Mouse (Mus musculus): ENCODE data around the gene Mettl14. TPM values are rescaled to one million over a fixed set of nuclear protein-coding genes. Genes with fewer than 3 reads are reported as not detected.

Mettl14 gene
- total and polyA plus RNA-seq, 3 experiments = 8.5 to 18.8 TPM; not detected in 1

DNA sequence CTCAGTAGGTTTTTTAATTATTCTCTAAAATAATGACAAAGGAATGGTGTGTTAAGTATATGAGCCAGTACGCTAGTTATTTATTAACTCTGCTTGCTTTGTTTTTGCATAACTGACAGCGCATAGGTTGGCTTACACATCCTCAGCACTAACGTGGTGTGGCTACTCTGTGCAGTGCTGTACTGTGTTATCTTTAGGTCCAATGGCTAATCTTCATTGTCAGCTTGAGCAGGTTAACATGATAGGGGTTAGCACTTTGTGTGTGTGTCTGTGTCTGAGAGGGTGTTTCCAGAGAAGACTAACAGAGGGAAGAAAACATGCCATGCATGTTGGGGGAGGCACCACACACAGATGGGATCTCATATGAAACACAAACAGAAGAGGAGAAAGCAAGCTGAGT, 19.0 kb upstream of the Mettl14 start:
- Histone ChIP-seq H3K27ac (ENCODE audit: control insufficient read depth, low read depth, low read length) (no peak overlapping the region), H3K4me1 (ENCODE audit: control insufficient read depth in 1 of 2, insufficient read depth in 2 of 2, low read length in 2 of 2) (peaks cover 0 to 4% of the 10 kb centered on the region in 2 experiments; a peak in 1 of 4 replicates), H3K9me3 (replicated peaks; ENCODE audit: insufficient read depth, low read length) (no peaks in the 10 kb centered on the region), H3K4me3 (ENCODE audit: control insufficient read depth in 1 of 2, insufficient read depth in 1 of 2, low read depth in 2 of 2, low read length in 2 of 2) (no peak overlapping the region), H3K9ac (ENCODE audit: control insufficient read depth, low read depth, low read length, poor library complexity, severe bottlenecking) (no peak overlapping the region), H3K36me3 (ENCODE audit: control insufficient read depth in 1 of 2, insufficient read depth in 2 of 2, low read length in 2 of 2) (no peaks in the 10 kb centered on the region), H3K27me3 (ENCODE audit: control insufficient read depth in 1 of 2, insufficient read depth in 2 of 2, low read length in 2 of 2) (peaks cover 4 to 6% of the 10 kb centered on the region in 2 experiments; a peak in 3 of 4 replicates), H3K79me2 (ENCODE audit: control insufficient read depth, insufficient read depth, low read length, poor library complexity) (no peaks in the 10 kb centered on the region)
- peak; percentile 19 for DNase-seq (ENCODE audit: low read depth, low spot score)
- TF ChIP-seq ZC3H11A (IDR thresholded peaks at IDR 0.05; ENCODE audit: low read depth, low read length) (no peak), EP300 (IDR thresholded peaks at IDR 0.05; ENCODE audit: low read depth in 1 of 2, low read length in 2 of 2) (peak; percentile 19 to 46; a peak in 2 of 4 replicates), TCF12 (IDR thresholded peaks at IDR 0.05; ENCODE audit: low read depth, low read length) (peak; percentile 20; the same call in 1 of the 2 replicates), MAZ (IDR thresholded peaks at IDR 0.05; ENCODE audit: low read depth, low read length) (no peak), MYC (IDR thresholded peaks at IDR 0.05; ENCODE audit: low read depth, low read length) (no peak), GATA1 (IDR thresholded peaks at IDR 0.05; ENCODE audit: low read depth, low read length) (peak; percentile 36; the same call in 1 of the 2 replicates), JUND (IDR thresholded peaks at IDR 0.05; ENCODE audit: low read depth, low read length) (no peak), ZMIZ1 (IDR thresholded peaks at IDR 0.05; ENCODE audit: low read depth, low read length) (no peak), GABPA (IDR thresholded peaks at IDR 0.05; ENCODE audit: low read depth, low read length) (no peak), USF2 (IDR thresholded peaks at IDR 0.05; ENCODE audit: borderline replicate concordance in 1 of 2, insufficient read depth in 1 of 2, low read depth in 1 of 2, low read length in 2 of 2) (no peak), TAL1 (IDR thresholded peaks at IDR 0.05; ENCODE audit: low read length) (no peak)

DNA sequence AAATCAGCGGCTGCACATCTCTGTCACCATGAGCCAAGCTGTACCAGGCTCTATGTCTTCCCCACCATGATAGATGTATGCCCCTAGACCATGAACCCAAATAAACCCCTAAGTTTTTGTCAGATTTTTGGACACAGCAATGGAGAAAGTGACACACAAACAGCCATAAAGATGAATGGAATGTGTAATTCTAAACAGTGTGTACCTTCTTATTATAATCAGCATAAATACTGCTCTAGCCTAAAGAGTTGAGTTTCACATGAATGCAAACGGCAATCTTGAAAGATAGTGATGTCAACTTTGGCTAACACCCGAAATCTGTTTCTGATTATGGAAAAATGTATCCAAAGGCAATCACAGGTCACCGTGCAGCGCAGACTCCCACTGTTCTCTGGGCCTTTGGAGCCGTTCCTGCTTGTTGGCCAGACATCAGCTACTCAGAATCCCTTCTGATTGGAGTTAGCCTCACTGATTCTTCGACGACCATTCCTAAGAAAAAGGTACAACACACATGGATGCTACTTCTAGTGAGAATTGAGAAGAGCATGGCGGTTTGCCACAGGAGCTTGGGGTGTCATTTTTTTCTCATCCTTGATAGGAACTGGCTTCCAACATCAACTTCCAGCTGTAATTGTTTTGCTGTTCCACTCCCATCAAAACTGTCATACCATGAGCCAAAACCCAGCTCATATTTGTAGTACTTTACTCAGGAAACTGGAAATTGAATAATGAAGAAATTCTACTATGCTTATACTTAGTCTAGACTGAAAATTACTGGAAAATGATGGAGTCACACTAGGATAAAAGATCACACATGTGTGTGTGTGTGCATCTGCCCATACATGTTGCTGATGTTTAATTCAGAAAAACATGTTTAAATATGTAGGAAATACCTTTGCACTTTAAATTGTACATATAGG, 11.9 kb upstream of the Mettl14 start:
- TF ChIP-seq ETS1 (IDR thresholded peaks at IDR 0.05; ENCODE audit: low read depth, low read length) (no peak), CHD1 (IDR thresholded peaks at IDR 0.05; ENCODE audit: low read depth, low read length) (no peak), MAZ (IDR thresholded peaks at IDR 0.05; ENCODE audit: low read depth, low read length) (no peak), GATA1 (IDR thresholded peaks at IDR 0.05; ENCODE audit: low read depth, low read length) (no peak), ZNF384 (IDR thresholded peaks at IDR 0.05; ENCODE audit: low read depth, low read length) (no peak), CTCF (IDR thresholded peaks at IDR 0.05 in 2 of 3, conservative IDR thresholded peaks at IDR 0.05 in 1 of 3; ENCODE audit: control insufficient read depth in 1 of 3, insufficient read depth in 1 of 3, low read depth in 2 of 3, low read length in 3 of 3, poor library complexity in 1 of 3, severe bottlenecking in 1 of 3) (no peak), POLR2AphosphoS2 (IDR thresholded peaks at IDR 0.05; ENCODE audit: low read length) (no peak), SIN3A (IDR thresholded peaks at IDR 0.05; ENCODE audit: low read length) (no peak), TBP (IDR thresholded peaks at IDR 0.05; ENCODE audit: low read depth, low read length) (no peak), NRF1 (IDR thresholded peaks at IDR 0.05; ENCODE audit: insufficient read depth, low read depth, low read length, poor library complexity, severe bottlenecking) (no peak)
- Histone ChIP-seq H3K9me3 (replicated peaks; ENCODE audit: insufficient read depth, low read length) (no peaks in the 10 kb centered on the region), H3K27ac (ENCODE audit: control insufficient read depth, low read depth, low read length) (no peak overlapping the region), H3K79me2 (ENCODE audit: control insufficient read depth, insufficient read depth, low read length, poor library complexity) (no peaks in the 10 kb centered on the region), H3K9ac (ENCODE audit: control insufficient read depth, low read depth, low read length, poor library complexity, severe bottlenecking) (no peak overlapping the region), H3K4me1 (ENCODE audit: control insufficient read depth in 1 of 2, insufficient read depth in 2 of 2, low read length in 2 of 2) (no peaks in the 10 kb centered on the region), H3K36me3 (ENCODE audit: control insufficient read depth in 1 of 2, insufficient read depth in 2 of 2, low read length in 2 of 2) (no peaks in the 10 kb centered on the region), H3K27me3 (ENCODE audit: control insufficient read depth in 1 of 2, insufficient read depth in 2 of 2, low read length in 2 of 2) (peaks cover 4 to 8% of the 10 kb centered on the region in 2 experiments; a peak in 3 of 4 replicates), H3K4me3 (ENCODE audit: control insufficient read depth in 1 of 2, insufficient read depth in 1 of 2, low read depth in 2 of 2, low read length in 2 of 2) (no peak overlapping the region)
- no peak for DNase-seq (ENCODE audit: low read depth, low spot score)

Measured in MEL (cell line).